Mouse (Mus musculus) cerebellum, postnatal 36 days (tissue): Measurements from ENCODE around the gene Zfp819.
"Not testable (repeated sequence)": the region's sequence is repeated elsewhere in the genome, so short reads cannot be mapped to it uniquely, and the experiment has no call there.

Experiments used
- DNase-seq, 2 experiments: peaks; one replicate each; pipeline ENCODE4 v3.0.0; 2021 to 2022; ENCODE audit warnings: mixed read lengths in 2 of 2

The Zfp819 gene

GRCm38 (mm10) chr7:43643046-43643652 is 36.2 kb downstream of the Zfp819 start:
- no peak for DNase-seq

DNA sequence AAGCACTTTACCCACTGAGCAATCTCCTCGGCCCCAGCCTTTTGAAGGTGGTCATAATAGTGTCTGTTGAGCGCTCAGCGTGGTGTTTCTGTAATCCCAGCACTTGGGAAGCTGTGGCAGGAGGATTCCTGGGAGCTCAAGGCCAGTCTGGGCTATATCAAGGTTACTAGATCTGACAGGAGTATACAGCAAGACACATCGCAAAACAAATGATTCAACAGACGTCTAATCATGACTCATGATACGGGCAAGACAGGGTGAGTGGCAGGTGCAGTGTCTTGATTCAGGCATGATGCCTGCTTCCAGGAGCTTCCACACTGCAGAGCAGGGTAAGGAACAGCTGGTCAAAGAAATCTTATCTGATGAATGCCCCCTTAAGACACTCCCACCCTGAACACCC is 45.7 kb downstream of the Zfp819 start:
- no peak for DNase-seq

DNA sequence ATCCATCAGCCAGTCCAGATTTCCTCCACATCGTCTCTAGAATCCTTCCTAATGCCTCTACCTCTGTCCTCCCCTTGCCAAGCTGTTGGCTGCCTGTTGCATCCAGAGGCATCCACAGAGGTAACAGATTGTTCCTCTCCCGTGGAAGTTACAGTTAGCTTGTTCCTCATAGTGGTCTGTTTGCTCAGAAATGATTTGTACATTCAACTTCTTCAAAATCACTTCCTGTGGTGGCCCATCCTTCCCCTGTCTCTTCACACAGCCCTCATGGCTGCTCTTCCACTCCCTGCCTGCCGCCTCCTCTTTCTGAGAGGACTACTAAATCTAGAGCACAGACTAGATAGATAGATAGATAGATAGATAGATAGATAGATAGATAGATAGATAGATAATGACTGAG is 47.5 kb downstream of the Zfp819 start:
- DNase-seq: no peak

DNA sequence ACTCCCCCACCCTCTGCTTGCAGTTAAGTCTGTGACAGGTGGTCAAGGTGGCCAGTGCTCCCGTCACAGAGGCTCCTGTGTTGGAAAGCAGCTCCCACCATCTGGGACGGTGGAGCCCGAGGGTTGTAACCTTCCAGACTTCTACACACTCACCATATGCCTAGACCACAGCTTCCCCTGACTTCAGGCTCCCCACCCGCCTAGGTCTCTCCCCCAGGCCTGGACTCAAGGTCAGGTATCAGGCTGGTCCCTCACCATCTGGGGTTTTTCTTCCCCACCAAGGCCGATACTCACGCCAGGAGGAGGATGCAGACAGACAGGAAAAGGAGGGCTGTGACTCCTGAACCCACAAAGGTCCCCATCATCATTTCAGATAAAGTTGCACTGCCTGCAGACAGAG is 49.3 kb downstream of the Zfp819 start:
- DNase-seq: no peak

GRCm38 (mm10) chr7:43660002-43660401 is 53.0 kb downstream of the Zfp819 start, which contains the start of gene Siglece:
Gene Siglece (minus strand): TSS chr7:43660161.
- no peak for DNase-seq

- no peak for DNase-seq
Measured at GRCm38 (mm10) chr7:43662804-43663203, 55.8 kb downstream of the Zfp819 start.

- not testable (repeated sequence) for DNase-seq
Measured at GRCm38 (mm10) chr7:43667221-43667620, 60.3 kb downstream of the Zfp819 start.
